Mouse (Mus musculus) C2C12 (cell line): ENCODE measurements around the gene Krt19. TPM values are rescaled to one million over a fixed set of nuclear protein-coding genes. Genes with fewer than 3 reads are reported as not detected.

Source experiments
- H3K27me3 ChIP-seq: one replicate; pipeline ENCODE4 v1.6.1; 2011; ENCODE audit not compliant: control insufficient read depth, insufficient read depth, insufficient read length
- H3K36me3 ChIP-seq: one replicate; pipeline ENCODE4 v1.6.1; 2011; ENCODE audit not compliant: control insufficient read depth, insufficient read depth
- H3K4me3 ChIP-seq: one replicate; pipeline ENCODE4 v1.5.1; 2011; ENCODE audit warnings: mild to moderate bottlenecking, control low read depth; ENCODE audit not compliant: poor library complexity, insufficient read depth, severe bottlenecking
- H3K79me2 ChIP-seq: one replicate; pipeline ENCODE4 v1.6.1; 2011; ENCODE audit not compliant: control insufficient read depth, insufficient read depth
- H3K79me3 ChIP-seq: one replicate; pipeline ENCODE4 v1.6.1; 2011; ENCODE audit warnings: low read depth, control low read depth
- H3ac ChIP-seq: one replicate; pipeline ENCODE3; 2011; ENCODE audit warnings: low read depth; ENCODE audit not compliant: control insufficient read depth, insufficient read length
- CEBPB ChIP-seq: IDR thresholded peaks from one replicate; pipeline ENCODE4 v1.6.1; 2011; ENCODE audit warnings: low read depth, mild to moderate bottlenecking, control low read depth, moderate library complexity
- CTCF ChIP-seq: IDR thresholded peaks from one replicate; pipeline ENCODE4 v1.5.1; 2011; ENCODE audit not compliant: control insufficient read depth, insufficient read depth, insufficient read length
- FOSL1 ChIP-seq: IDR thresholded peaks from one replicate; pipeline ENCODE4 v1.8.0; 2011; ENCODE audit warnings: mild to moderate bottlenecking, low read length; ENCODE audit not compliant: poor library complexity, insufficient read depth, severe bottlenecking
- MAX ChIP-seq: IDR thresholded peaks from one replicate; pipeline ENCODE4 v1.6.1; 2011; ENCODE audit warnings: mild to moderate bottlenecking, control low read depth
- MYOD1 ChIP-seq: IDR thresholded peaks from one replicate; pipeline ENCODE4 v1.6.1; 2011; ENCODE audit warnings: low read depth; ENCODE audit not compliant: control insufficient read depth, insufficient read length
- MYOG ChIP-seq: IDR thresholded peaks from one replicate; pipeline ENCODE4 v1.6.1; 2011; ENCODE audit not compliant: control insufficient read depth, insufficient read length; ENCODE audit errors: extremely low read depth
- USF1 ChIP-seq: IDR thresholded peaks from one replicate; pipeline ENCODE4 v1.6.1; 2011; ENCODE audit warnings: low read depth, mild to moderate bottlenecking, control low read depth, moderate library complexity
- polyA plus RNA-seq: library from polyadenylated mRNA; unstranded; fragments of >200 nt; fragmentation: generic; extraction: Trizol; gene quantifications from one replicate; pipeline ENCODE4 v1.2.1, GENCODE M21; 2012; ENCODE audit warnings: missing spikeins

The Krt19 gene
- polyA plus RNA-seq, 1 experiment = 3.5 TPM

DNA sequence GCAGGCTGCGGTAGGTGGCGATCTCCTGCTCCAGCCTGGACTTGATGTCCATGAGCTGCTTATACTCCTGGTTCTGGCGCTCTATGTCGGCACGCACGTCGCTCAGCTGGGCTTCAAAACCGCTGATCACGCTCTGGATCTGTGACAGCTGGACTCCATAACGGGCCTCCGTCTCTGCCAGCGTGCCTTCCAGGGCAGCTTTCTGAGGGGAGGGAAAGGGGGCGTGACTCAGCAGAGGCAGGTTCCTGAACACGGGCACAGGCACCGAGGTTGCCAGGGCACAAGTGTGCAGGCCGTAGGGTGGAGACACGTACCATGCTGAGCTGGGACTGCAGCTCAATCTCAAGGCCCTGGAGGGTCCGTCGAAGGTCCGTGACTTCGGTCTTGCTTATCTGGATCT, 7.5 kb downstream of the Krt19 start:
- TF ChIP-seq MYOG (no peak), CTCF (no peak), CEBPB (no peak), MAX (no peak), FOSL1 (no peak), MYOD1 (no peak), USF1 (no peak)
- no peak overlapping the region for H3ac ChIP-seq
- no peaks in the 10 kb centered on the region for H3K79me3 ChIP-seq
- no peaks in the 10 kb centered on the region for H3K27me3 ChIP-seq
- no peaks in the 10 kb centered on the region for H3K79me2 ChIP-seq
- H3K4me3 ChIP-seq = no peak overlapping the region
- no peaks in the 10 kb centered on the region for H3K36me3 ChIP-seq

DNA sequence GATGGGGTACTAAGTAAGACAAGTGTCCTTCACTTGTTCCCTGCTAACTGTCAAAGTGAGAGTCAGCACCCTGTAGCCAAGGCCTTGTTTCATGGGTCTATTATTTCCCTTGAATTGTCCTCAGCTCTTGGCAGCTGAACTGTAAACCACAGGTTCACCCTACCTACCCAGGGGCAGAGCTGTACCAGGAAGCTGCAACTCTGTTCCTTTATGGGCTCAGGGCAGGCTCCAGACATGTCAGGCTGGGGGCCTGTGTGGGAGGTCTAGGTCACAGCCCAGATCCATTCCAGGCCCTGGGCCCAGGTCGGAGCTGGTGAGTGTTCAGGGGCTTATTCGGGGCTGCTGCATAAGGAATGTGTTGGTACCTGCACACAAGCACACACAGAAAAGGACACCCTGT, 9.1 kb downstream of the Krt19 start:
- H3ac ChIP-seq = no peak overlapping the region
- no peaks in the 10 kb centered on the region for H3K79me3 ChIP-seq
- H3K4me3 ChIP-seq = no peak overlapping the region
- H3K36me3 ChIP-seq = no peaks in the 10 kb centered on the region
- TF ChIP-seq MYOD1 = no peak
- no peak for TF ChIP-seq CTCF
- TF ChIP-seq USF1 = no peak
- no peak for TF ChIP-seq FOSL1
- no peak for TF ChIP-seq MYOG
- TF ChIP-seq MAX = no peak
- TF ChIP-seq CEBPB = no peak
- H3K79me2 ChIP-seq = no peaks in the 10 kb centered on the region
- no peaks in the 10 kb centered on the region for H3K27me3 ChIP-seq

DNA sequence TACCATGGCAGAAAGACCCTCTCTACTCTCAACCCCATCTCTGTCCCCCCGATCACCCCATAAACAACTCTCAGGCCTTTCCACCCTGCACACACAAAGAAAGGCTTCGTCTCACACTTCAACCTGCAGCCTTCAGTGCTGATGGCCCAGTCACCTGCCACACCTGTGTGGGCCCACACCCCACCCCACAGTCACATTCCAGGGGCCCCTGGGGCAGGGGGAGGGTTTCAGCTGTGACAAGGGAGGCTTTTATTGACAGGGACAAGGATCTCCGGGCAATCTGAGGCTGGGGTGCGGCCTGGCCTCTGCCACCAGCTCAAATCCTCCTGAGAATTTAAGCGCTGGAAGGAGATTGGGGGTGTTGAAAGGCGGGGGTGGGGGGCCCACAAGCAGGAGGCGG, 9.7 kb downstream of the Krt19 start:
- Histone ChIP-seq H3ac (no peak overlapping the region), H3K36me3 (no peaks in the 10 kb centered on the region), H3K79me2 (no peaks in the 10 kb centered on the region), H3K27me3 (no peaks in the 10 kb centered on the region), H3K4me3 (no peak overlapping the region), H3K79me3 (no peaks in the 10 kb centered on the region)
- TF ChIP-seq FOSL1 (no peak), USF1 (no peak), CEBPB (no peak), MYOG (no peak), MYOD1 (no peak), MAX (no peak), CTCF (no peak)

DNA sequence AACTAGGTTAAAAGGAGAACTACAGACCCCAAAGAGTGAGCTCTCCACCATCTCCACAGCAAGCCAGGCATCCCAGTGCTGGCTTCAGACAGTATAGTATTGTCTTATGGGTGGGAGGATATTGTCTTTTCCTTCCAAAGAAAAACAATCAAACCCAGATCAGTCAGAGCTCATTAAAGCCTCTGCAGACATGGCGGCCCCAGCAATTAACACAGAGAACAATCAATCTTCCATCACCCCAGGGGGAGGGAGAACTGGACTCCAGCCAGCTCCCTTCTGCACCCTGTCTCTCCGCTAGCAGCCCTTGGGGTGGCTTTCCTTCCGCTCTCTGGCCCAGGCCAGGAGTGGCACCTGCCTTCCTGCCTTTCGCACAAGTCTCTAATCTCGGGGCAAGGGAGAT, 10.8 kb downstream of the Krt19 start:
- no peak overlapping the region for H3ac ChIP-seq
- TF ChIP-seq CTCF = no peak
- TF ChIP-seq MYOG = no peak
- H3K36me3 ChIP-seq = no peaks in the 10 kb centered on the region
- H3K79me2 ChIP-seq = no peaks in the 10 kb centered on the region
- H3K27me3 ChIP-seq = no peaks in the 10 kb centered on the region
- no peak overlapping the region for H3K4me3 ChIP-seq
- no peaks in the 10 kb centered on the region for H3K79me3 ChIP-seq

DNA sequence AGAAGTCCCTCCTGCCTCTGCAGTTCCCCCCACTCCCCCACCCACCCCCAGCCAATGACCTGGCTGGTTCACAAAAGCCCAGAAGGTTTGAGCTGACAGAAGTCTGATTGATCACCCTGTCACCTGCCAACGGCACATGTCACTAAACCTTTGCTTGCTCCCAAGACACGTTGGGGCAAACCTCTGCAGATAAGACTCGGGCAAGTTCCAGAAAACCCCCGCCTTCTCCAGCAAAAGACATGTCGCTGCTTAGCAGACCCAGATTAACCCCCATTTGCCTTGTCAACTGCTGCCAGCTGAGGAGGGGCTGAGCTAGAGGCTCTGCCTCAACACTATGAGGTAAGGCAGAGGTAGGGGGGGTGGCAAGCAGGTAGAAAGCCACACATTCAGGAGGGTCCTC, 11.9 kb downstream of the Krt19 start:
- TF ChIP-seq MYOG = no peak
- TF ChIP-seq CEBPB = no peak
- TF ChIP-seq CTCF = no peak
- TF ChIP-seq FOSL1 = no peak
- TF ChIP-seq MYOD1 = no peak
- no peak for TF ChIP-seq USF1
- no peak for TF ChIP-seq MAX
- Histone ChIP-seq H3ac (no peak overlapping the region), H3K4me3 (no peak overlapping the region), H3K79me2 (no peaks in the 10 kb centered on the region), H3K79me3 (no peaks in the 10 kb centered on the region), H3K36me3 (no peaks in the 10 kb centered on the region), H3K27me3 (no peaks in the 10 kb centered on the region)

DNA sequence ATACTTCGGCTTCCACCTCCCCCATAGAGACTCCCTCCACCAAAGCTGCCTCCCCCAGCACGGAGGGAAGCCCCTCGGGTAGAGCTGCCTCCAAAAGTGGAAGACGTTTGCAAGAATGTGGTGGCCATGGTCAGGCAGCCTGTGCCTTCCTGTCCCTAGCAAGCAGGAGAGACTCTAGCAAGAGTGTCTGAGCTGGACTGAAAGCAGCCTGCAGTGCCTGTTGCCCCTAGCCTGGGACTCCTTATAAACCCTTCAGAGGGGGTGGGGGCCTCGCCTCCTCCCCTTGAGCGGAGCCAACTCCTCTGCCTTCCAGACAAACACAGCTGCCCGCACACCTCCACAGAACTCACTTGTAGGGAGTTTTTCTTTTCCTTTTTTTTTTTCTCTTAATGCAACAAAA, 12.7 kb downstream of the Krt19 start, which contains the start of gene Krt15:
Gene Krt15, minus strand, starts transcription at position 198 of the 400 bp plus-strand sequence.
- Histone ChIP-seq H3K4me3 (no peak within 1 kb of the TSS), H3K27me3 (no peaks in the 10 kb centered on the region), H3K79me3 (no peaks in the 10 kb centered on the region), H3K79me2 (no peaks in the 10 kb centered on the region), H3ac (no peak within 1 kb of the TSS), H3K36me3 (no peaks in the 10 kb centered on the region)
- no peak for TF ChIP-seq MYOG
